Mouse (Mus musculus) gastrocnemius, postnatal 10 days (tissue): Measurements from ENCODE around the gene Tigit. TPM values are rescaled to one million over a fixed set of nuclear protein-coding genes. Genes with fewer than 3 reads are reported as not detected.

Experiments
- DNase-seq: peaks from one replicate; pipeline ENCODE4 v3.0.0; 2021; ENCODE audit warnings: mixed read lengths
- microRNA-seq, 2 experiments: library from miRNA; unstranded; fragments of <30 nt; microRNA quantifications; one replicate each; pipeline ENCODE4 v1.2.0; 2021
- total RNA-seq, 2 experiments: library from RNA; stranded (reverse); gene quantifications; 2 replicates each; pipeline ENCODE4 v1.2.3; 2021

Gene Tigit
- total RNA-seq, 2 experiments from 2014 or later = not detected

DNA sequence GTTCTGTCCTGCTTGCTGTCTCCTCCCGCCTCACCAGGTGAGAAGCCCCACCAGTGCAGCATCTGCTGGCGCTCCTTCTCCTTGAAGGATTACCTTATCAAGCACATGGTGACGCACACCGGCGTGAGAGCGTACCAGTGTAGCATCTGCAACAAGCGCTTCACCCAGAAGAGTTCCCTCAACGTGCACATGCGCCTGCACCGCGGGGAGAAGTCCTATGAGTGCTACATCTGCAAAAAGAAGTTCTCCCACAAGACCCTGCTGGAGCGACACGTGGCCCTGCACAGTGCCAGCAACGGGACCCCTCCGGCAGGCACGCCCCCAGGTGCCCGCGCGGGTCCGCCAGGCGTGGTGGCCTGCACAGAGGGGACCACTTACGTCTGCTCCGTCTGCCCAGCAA is 45.7 kb downstream of the Tigit start:
- no peak for DNase-seq

- no peak for DNase-seq
Measured at GRCm38 (mm10) chr16:43617346-43617745, 46.6 kb downstream of the Tigit start.

GRCm38 (mm10) chr16:43616348-43616747 is 47.6 kb downstream of the Tigit start:
- DNase-seq = no peak

GRCm38 (mm10) chr16:43610375-43610774 is 53.6 kb downstream of the Tigit start:
- DNase-seq = no peak

DNA sequence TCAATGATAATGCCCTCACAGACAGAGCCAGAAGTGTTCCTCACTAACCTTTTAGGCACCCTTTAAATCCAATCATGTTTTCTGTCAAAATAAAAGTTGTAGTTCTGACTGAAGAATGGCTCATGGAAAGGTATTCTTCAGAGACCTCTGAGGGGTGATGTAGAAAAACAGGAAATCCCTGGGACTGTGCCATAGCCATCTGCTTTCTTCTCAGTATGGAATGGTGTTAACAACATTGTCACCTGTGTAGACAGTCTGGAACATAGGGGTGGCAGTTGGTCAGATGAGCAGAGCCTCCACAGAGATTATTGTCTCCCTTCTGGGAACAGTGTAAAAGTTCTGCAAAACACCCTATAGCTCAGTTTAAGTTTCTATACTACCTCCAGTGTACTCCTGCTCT is 55.9 kb downstream of the Tigit start:
- DNase-seq = no peak

- no peak for DNase-seq
Measured at GRCm38 (mm10) chr16:43607086-43607485, 56.9 kb downstream of the Tigit start.

- no peak for DNase-seq
Measured at GRCm38 (mm10) chr16:43604399-43605013, 59.4 kb downstream of the Tigit start.

- no peak for DNase-seq
Measured at GRCm38 (mm10) chr16:43603591-43604141, 60.3 kb downstream of the Tigit start.

DNA sequence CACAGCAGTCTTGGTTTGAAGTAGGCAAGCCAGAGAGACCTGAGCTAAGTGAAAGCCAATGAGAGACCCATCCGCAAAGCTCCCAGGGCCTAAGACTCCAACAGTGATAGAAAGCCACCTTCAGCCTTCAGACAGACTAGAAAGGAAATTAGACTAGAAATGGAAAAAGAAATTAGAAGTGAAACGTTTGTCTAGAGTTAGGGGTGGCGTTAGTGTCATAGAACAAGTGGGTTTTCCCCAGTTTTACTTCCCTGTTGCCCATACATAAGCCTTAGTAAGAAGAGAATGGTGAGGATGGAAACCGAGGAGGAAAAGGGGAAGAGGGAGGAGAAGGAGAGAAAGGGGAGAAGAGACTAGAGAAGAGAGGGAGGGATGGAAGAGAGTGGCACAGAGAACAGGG is 61.4 kb downstream of the Tigit start:
- DNase-seq = no peak

GRCm38 (mm10) chr16:43599707-43600106 is 64.2 kb downstream of the Tigit start:
- DNase-seq = no peak

Small RNAs within 50 kb of the gene (microRNA-seq; reads per million reads assigned to microRNA genes)
- 0 reads per million in 2 experiments for gene Mir568

Other genes starting within 250 kb of the Tigit start
- not detected for gene Drd3, start 89.9 kb upstream of the Tigit start, total RNA-seq
- 1 to 10 TPM in 1 of 2 experiments, under 1 TPM in 1; 0.80 to 2.1 TPM for gene Ccdc191, start 225.7 kb upstream of the Tigit start, total RNA-seq